Mouse (Mus musculus): ENCODE data around the gene Tmem246. TPM values are rescaled to one million over a fixed set of nuclear protein-coding genes. Genes with fewer than 3 reads are reported as not detected.

Tmem246 gene
- polyA plus RNA-seq, 1 experiment: 12.1 TPM

- no peak overlapping the region for H3K4me3 ChIP-seq (ENCODE audit: control insufficient read depth, insufficient read depth, low read length)
- no peak for DNase-seq
- 86% methylated on average over 7 of the region's 7 CpGs for WGBS
- H3K36me3 ChIP-seq (ENCODE audit: control insufficient read depth, insufficient read depth, low read length): no peaks in the 10 kb centered on the region
- no peak for TF ChIP-seq CTCF (IDR thresholded peaks at IDR 0.05; ENCODE audit: borderline replicate concordance, control insufficient read depth, extremely low read depth, insufficient read depth, low read length, poor library complexity)
- no peak for TF ChIP-seq POLR2A (IDR thresholded peaks at IDR 0.05; ENCODE audit: control insufficient read depth, extremely low read depth, insufficient read depth, low read length, poor library complexity)
- H3K27me3 ChIP-seq (ENCODE audit: control insufficient read depth, insufficient read depth, low read length): no peaks in the 10 kb centered on the region
- no peak overlapping the region for H3K27ac ChIP-seq (ENCODE audit: control insufficient read depth, insufficient read depth, low read length)
- no peaks in the 10 kb centered on the region for H3K4me1 ChIP-seq (replicated peaks; ENCODE audit: control insufficient read depth, insufficient read depth, low read length)
Measured at GRCm38 (mm10) chr4:49585524-49586101, 12.1 kb downstream of the Tmem246 start.

- TF ChIP-seq POLR2A (IDR thresholded peaks at IDR 0.05; ENCODE audit: control insufficient read depth, extremely low read depth, insufficient read depth, low read length, poor library complexity) (no peak), CTCF (IDR thresholded peaks at IDR 0.05; ENCODE audit: borderline replicate concordance, control insufficient read depth, extremely low read depth, insufficient read depth, low read length, poor library complexity) (no peak)
- Histone ChIP-seq H3K4me3 (ENCODE audit: control insufficient read depth, insufficient read depth, low read length) (no peak overlapping the region), H3K27me3 (ENCODE audit: control insufficient read depth, insufficient read depth, low read length) (no peaks in the 10 kb centered on the region), H3K36me3 (ENCODE audit: control insufficient read depth, insufficient read depth, low read length) (no peaks in the 10 kb centered on the region), H3K27ac (ENCODE audit: control insufficient read depth, insufficient read depth, low read length) (no peak overlapping the region), H3K4me1 (replicated peaks; ENCODE audit: control insufficient read depth, insufficient read depth, low read length) (no peaks in the 10 kb centered on the region)
- no peak for DNase-seq
- 84% methylated on average over 14 of the region's 14 CpGs for WGBS
Measured at GRCm38 (mm10) chr4:49583965-49584831, 13.5 kb downstream of the Tmem246 start.

GRCm38 (mm10) chr4:49581256-49581655 lies 16.4 kb downstream of the Tmem246 start:
- Histone ChIP-seq H3K4me3 (ENCODE audit: control insufficient read depth, insufficient read depth, low read length) (no peak overlapping the region), H3K4me1 (replicated peaks; ENCODE audit: control insufficient read depth, insufficient read depth, low read length) (no peaks in the 10 kb centered on the region), H3K27ac (ENCODE audit: control insufficient read depth, insufficient read depth, low read length) (no peak overlapping the region), H3K36me3 (ENCODE audit: control insufficient read depth, insufficient read depth, low read length) (no peaks in the 10 kb centered on the region), H3K27me3 (ENCODE audit: control insufficient read depth, insufficient read depth, low read length) (no peaks in the 10 kb centered on the region)
- no peak for TF ChIP-seq POLR2A (IDR thresholded peaks at IDR 0.05; ENCODE audit: control insufficient read depth, extremely low read depth, insufficient read depth, low read length, poor library complexity)
- no peak for TF ChIP-seq CTCF (IDR thresholded peaks at IDR 0.05; ENCODE audit: borderline replicate concordance, control insufficient read depth, extremely low read depth, insufficient read depth, low read length, poor library complexity)
- no peak for DNase-seq
- 61% methylated on average over 4 of the region's 4 CpGs for WGBS

GRCm38 (mm10) chr4:49572194-49572593 lies 25.5 kb downstream of the Tmem246 start:
- H3K36me3 ChIP-seq (ENCODE audit: control insufficient read depth, insufficient read depth, low read length): no peaks in the 10 kb centered on the region
- H3K4me1 ChIP-seq (replicated peaks; ENCODE audit: control insufficient read depth, insufficient read depth, low read length): no peaks in the 10 kb centered on the region
- TF ChIP-seq POLR2A (IDR thresholded peaks at IDR 0.05; ENCODE audit: control insufficient read depth, extremely low read depth, insufficient read depth, low read length, poor library complexity): no peak
- TF ChIP-seq CTCF (IDR thresholded peaks at IDR 0.05; ENCODE audit: borderline replicate concordance, control insufficient read depth, extremely low read depth, insufficient read depth, low read length, poor library complexity): no peak
- no peak overlapping the region for H3K27ac ChIP-seq (ENCODE audit: control insufficient read depth, insufficient read depth, low read length)
- no peak overlapping the region for H3K4me3 ChIP-seq (ENCODE audit: control insufficient read depth, insufficient read depth, low read length)
- 95% methylated on average over 4 of the region's 4 CpGs for WGBS
- DNase-seq: no peak
- no peaks in the 10 kb centered on the region for H3K27me3 ChIP-seq (ENCODE audit: control insufficient read depth, insufficient read depth, low read length)

- Histone ChIP-seq H3K27ac (ENCODE audit: control insufficient read depth, insufficient read depth, low read length) (no peak overlapping the region), H3K4me3 (ENCODE audit: control insufficient read depth, insufficient read depth, low read length) (no peak overlapping the region), H3K4me1 (replicated peaks; ENCODE audit: control insufficient read depth, insufficient read depth, low read length) (no peaks in the 10 kb centered on the region), H3K27me3 (ENCODE audit: control insufficient read depth, insufficient read depth, low read length) (no peaks in the 10 kb centered on the region), H3K36me3 (ENCODE audit: control insufficient read depth, insufficient read depth, low read length) (no peaks in the 10 kb centered on the region)
- 22% methylated on average over 3 of the region's 3 CpGs for WGBS
- DNase-seq: peak; percentile 46
- TF ChIP-seq CTCF (IDR thresholded peaks at IDR 0.05; ENCODE audit: borderline replicate concordance, control insufficient read depth, extremely low read depth, insufficient read depth, low read length, poor library complexity) (no peak), POLR2A (IDR thresholded peaks at IDR 0.05; ENCODE audit: control insufficient read depth, extremely low read depth, insufficient read depth, low read length, poor library complexity) (no peak)
Measured at GRCm38 (mm10) chr4:49567613-49568012, 30.1 kb downstream of the Tmem246 start.

GRCm38 (mm10) chr4:49559915-49560772 lies 37.5 kb downstream of the Tmem246 start:
- TF ChIP-seq POLR2A (IDR thresholded peaks at IDR 0.05; ENCODE audit: control insufficient read depth, extremely low read depth, insufficient read depth, low read length, poor library complexity) (no peak), CTCF (IDR thresholded peaks at IDR 0.05; ENCODE audit: borderline replicate concordance, control insufficient read depth, extremely low read depth, insufficient read depth, low read length, poor library complexity) (no peak)
- no peak overlapping the region for H3K27ac ChIP-seq (ENCODE audit: control insufficient read depth, insufficient read depth, low read length)

More at GRCm38 (mm10) chr4:49559915-49560772, 37.5 kb downstream of the Tmem246 start:
- Histone ChIP-seq H3K36me3 (ENCODE audit: control insufficient read depth, insufficient read depth, low read length) (no peaks in the 10 kb centered on the region), H3K4me1 (replicated peaks; ENCODE audit: control insufficient read depth, insufficient read depth, low read length) (no peaks in the 10 kb centered on the region), H3K27me3 (ENCODE audit: control insufficient read depth, insufficient read depth, low read length) (no peaks in the 10 kb centered on the region), H3K4me3 (ENCODE audit: control insufficient read depth, insufficient read depth, low read length) (no peak overlapping the region)
- no peak for DNase-seq
- WGBS: 82% methylated on average over 20 of the region's 20 CpGs
